Mouse (Mus musculus): ENCODE results near the gene Krtap29-1.

The Krtap29-1 gene

DNA sequence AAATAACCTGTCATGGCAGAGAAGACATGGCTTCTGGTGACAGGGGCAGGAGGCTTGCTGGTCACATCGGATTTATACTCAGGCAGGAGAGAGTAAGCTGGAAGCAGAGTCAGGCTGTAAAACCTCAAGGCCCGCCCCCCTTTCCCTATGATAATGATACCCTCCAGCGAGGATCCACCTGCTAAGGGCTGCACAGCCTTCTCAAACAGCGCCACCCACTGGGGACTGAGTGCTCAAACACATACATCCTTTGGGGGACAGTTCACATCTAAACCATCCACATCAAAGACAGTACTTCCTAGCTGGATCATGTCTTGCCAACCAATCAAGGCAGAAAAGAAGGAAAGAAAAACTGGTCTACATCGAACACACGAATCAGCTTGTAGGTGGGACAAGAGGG is 14.6 kb downstream of the Krtap29-1 start:
- DNase-seq (ENCODE audit: extremely low read depth, insufficient read length, low spot score), result no peak

- no peak for DNase-seq (ENCODE audit: extremely low read depth, insufficient read length, low spot score)
Measured at GRCm38 (mm10) chr11:99948175-99948574, 30.7 kb downstream of the Krtap29-1 start, which contains the start of gene Krtap9-5. Krtap9-5 (plus strand) TSS chr11:99948475.

DNA sequence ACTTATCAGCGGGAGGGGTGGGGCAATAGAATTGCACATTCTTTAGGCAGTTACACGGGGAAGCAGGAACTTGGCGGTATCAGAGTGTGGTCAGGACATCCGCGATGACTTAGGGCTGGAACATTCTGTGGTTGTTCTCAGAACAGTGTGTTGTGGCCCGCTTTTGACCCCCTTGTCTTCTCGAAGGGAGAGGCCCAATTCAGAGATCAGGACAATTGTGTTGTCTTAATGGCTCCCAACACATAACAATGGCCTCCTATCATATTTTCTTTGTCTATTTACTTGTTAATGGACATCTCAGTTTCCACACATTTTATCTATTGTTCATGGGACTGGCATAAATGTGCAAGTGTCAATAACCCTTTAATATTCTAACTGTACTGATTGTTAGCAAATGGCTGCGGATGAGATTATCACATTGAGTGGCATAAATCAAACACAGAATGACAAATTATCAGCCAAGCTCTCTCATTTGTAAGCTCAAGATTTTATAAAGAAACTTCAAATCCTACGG is 41.0 kb downstream of the Krtap29-1 start:
- no peak for DNase-seq (ENCODE audit: extremely low read depth, insufficient read length, low spot score)

- DNase-seq (ENCODE audit: extremely low read depth, insufficient read length, low spot score), result no peak
Measured at GRCm38 (mm10) chr11:99935991-99936390, 42.9 kb downstream of the Krtap29-1 start, which contains the start of gene Krtap31-2. Krtap31-2 (plus strand) TSS chr11:99936291.

All from 3134 (cell line).